Mouse (Mus musculus) yolk sac, embryonic 10.5 days (tissue): Measurements from ENCODE around the gene Itgb1bp1.

Experiments used
- DNase-seq: peaks from one replicate; pipeline ENCODE4 v3.0.0-alpha.2; 2017; ENCODE audit warnings: low spot score

Itgb1bp1 gene

GRCm38 (mm10) chr12:21244375-21244960 is 41.6 kb downstream of the Itgb1bp1 start:
- no peak for DNase-seq

- DNase-seq, result no peak
Observed at GRCm38 (mm10) chr12:21241965-21242364, 44.1 kb downstream of the Itgb1bp1 start.

- peak; percentile 9 for DNase-seq
Observed at GRCm38 (mm10) chr12:21234560-21234959, 51.5 kb downstream of the Itgb1bp1 start.

- no peak for DNase-seq
Observed at GRCm38 (mm10) chr12:21233727-21234126, 52.4 kb downstream of the Itgb1bp1 start.

- no peak for DNase-seq
Observed at GRCm38 (mm10) chr12:21229076-21229918, 56.8 kb downstream of the Itgb1bp1 start.

GRCm38 (mm10) chr12:21228650-21229049 is 57.4 kb downstream of the Itgb1bp1 start:
- DNase-seq, result no peak

GRCm38 (mm10) chr12:21227076-21227980 is 58.8 kb downstream of the Itgb1bp1 start:
- peak; percentile 14 for DNase-seq

- no peak for DNase-seq
Observed at GRCm38 (mm10) chr12:21226316-21226715, 59.8 kb downstream of the Itgb1bp1 start.

- DNase-seq, result no peak
Observed at GRCm38 (mm10) chr12:21225358-21225757, 60.7 kb downstream of the Itgb1bp1 start.

- no peak for DNase-seq
Observed at GRCm38 (mm10) chr12:21223923-21224322, 62.2 kb downstream of the Itgb1bp1 start.

GRCm38 (mm10) chr12:21220596-21220995 is 65.5 kb downstream of the Itgb1bp1 start:
- no peak for DNase-seq

- no peak for DNase-seq
Observed at GRCm38 (mm10) chr12:21217776-21218444, 68.2 kb downstream of the Itgb1bp1 start.

GRCm38 (mm10) chr12:21214551-21215165 is 71.4 kb downstream of the Itgb1bp1 start:
- DNase-seq, result no peak

GRCm38 (mm10) chr12:21212876-21213275 is 73.2 kb downstream of the Itgb1bp1 start:
- no peak for DNase-seq

GRCm38 (mm10) chr12:21209273-21209672 is 76.8 kb downstream of the Itgb1bp1 start:
- peak; percentile 73 for DNase-seq

- no peak for DNase-seq
Observed at GRCm38 (mm10) chr12:21208172-21208795, 77.8 kb downstream of the Itgb1bp1 start.

- DNase-seq, result no peak
Observed at GRCm38 (mm10) chr12:21207422-21207821, 78.7 kb downstream of the Itgb1bp1 start.

GRCm38 (mm10) chr12:21205799-21206198 is 80.3 kb downstream of the Itgb1bp1 start:
- DNase-seq, result no peak

GRCm38 (mm10) chr12:21204701-21205312 is 81.3 kb downstream of the Itgb1bp1 start:
- DNase-seq, result no peak

GRCm38 (mm10) chr12:21201485-21202269 is 84.4 kb downstream of the Itgb1bp1 start:
- DNase-seq, result peak; percentile 46
